Mouse (Mus musculus): Measurements from ENCODE around the gene Olfr25. TPM values are rescaled to one million over a fixed set of nuclear protein-coding genes. Genes with fewer than 3 reads are reported as not detected.

Olfr25 gene
- total RNA-seq (2021) = not detected
- long read RNA-seq, experiment 1 = 0 reads
- long read RNA-seq, experiment 2 = 0 reads

DNA sequence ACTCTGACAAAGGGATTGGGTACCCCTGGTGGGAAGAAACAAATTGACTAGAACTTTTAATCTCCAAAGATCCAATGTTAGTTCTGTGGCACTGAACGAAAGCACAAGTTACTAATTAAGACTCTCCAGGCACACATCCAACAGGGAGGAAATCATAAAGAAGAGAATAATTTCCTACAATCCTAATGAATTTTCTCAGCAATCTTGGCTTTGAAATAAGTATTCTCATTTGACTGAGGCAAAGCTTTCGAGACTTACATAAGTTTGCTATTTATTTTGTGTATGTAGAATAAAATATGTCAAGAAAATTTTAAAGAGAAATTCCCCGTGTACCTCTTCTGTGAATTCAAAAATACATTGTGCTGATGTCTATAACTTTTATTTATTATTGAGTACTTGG is at the start of gene Olfr25:
TSS of gene Olfr25 (plus strand) at position 301 of the 400 bp plus-strand sequence.
- no peak for DNase-seq (ENCODE audit: low spot score in 2 of 2)

DNA sequence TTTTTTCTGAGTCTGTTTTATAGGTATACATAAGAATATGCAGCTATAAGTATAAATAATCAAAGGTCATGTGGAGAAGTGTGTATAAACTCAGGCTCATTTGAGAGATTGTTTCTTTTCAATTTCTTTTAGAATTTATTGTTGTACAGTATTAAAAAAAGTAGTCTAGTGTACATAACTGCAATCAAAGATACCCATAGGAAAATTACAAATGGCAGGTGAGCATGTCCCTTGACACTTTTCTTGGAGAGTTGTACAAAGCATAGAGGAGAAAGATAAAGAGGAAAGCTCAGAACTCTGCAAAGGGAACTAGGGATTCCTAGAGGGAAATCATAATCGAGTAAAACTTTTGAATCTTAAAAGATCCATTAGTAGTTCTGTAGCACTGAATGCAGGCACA is 38.1 kb upstream of the Olfr25 start, which contains the start of gene Olfr896-ps1:
TSS of gene Olfr896-ps1 (plus strand) at position 301 of the 400 bp plus-strand sequence.
- no peak for DNase-seq (ENCODE audit: low spot score in 2 of 2)

DNA sequence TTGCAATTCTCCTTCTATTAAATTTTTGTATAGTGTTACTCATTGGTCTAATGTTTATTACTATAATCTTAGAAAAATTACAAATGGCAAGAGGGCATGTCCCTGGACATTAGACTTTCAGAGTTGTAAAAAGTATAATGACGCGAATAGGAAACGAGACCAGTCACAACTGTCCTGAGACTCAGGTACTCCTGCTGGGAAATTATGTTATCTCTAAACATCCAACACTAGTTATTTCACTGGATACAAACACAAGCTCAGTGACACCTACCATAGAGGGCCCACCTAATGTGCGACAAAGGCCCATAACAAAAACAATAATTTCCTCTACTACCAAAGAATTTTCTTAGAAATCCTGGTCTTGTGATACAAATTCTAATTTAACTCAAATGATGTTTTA is 19.3 kb downstream of the Olfr25 start, which contains the start of gene Olfr898:
TSS of gene Olfr898 (plus strand) at position 301 of the 400 bp plus-strand sequence.
- no peak for DNase-seq (ENCODE audit: low spot score in 2 of 2)

DNA sequence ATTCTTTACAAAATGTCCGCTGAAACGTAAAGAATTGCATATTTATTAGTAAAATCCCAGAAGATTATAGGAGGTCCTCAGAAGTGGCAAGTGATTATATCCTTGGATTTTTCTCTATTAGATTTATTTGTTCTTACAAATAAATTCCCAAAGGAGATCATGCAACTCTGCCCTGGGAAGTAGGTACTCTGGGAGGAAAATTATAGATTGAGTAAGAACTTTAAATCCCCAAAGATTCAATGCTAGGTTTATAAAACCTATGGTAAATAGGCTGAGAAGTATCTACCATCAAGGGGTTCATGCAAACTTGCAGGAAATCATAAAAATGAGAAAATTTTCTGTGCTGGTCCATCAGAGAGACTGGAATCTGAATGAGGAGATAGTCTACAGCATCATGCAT is 37.7 kb downstream of the Olfr25 start, which contains the start of gene Olfr250:
TSS of gene Olfr250 (plus strand) at position 301 of the 400 bp plus-strand sequence.
- no peak for DNase-seq (ENCODE audit: low spot score in 2 of 2)

DNA sequence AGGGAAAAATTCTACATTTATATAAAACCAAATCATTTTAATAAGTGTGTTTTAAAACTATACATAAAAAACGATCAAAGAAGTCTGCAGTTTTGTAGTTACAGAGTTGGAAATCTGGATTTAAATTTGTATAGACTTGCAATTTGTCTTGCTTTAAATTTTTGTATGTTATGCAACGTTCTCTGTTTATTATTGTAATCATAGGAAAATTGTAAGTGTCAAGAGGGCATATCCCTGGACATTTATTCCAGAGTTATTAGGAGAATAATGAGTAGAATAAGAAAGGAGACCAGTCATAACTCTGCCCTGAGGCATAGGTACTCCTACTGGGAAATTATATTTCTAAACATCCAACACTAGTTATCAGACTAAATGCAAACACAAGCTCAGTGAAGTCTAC is 47.9 kb downstream of the Olfr25 start, which contains the start of gene Olfr251:
TSS of gene Olfr251 (plus strand) at position 301 of the 400 bp plus-strand sequence.
- DNase-seq (ENCODE audit: low spot score in 2 of 2) = no peak

Other genes starting within 250 kb of the Olfr25 start
- gene Olfr887, start 245.0 kb upstream of the Olfr25 start, total RNA-seq (2021) = not detected
- gene Olfr888, start 220.9 kb upstream of the Olfr25 start, total RNA-seq (2021) = not detected
- gene Olfr889, start 213.9 kb upstream of the Olfr25 start, total RNA-seq (2021) = not detected
- gene Olfr890, start 186.5 kb upstream of the Olfr25 start, total RNA-seq (2021) = not detected
- not detected for gene Olfr891, start 148.2 kb upstream of the Olfr25 start, total RNA-seq (2021)
- gene Olfr893, start 120.7 kb upstream of the Olfr25 start, total RNA-seq (2021) = not detected
- not detected for gene Olfr894, start 111.0 kb upstream of the Olfr25 start, total RNA-seq (2021)
- gene Olfr143, start 76.3 kb upstream of the Olfr25 start, total RNA-seq (2021) = not detected
- gene Olfr895, start 61.2 kb upstream of the Olfr25 start, total RNA-seq (2021) = not detected
- gene Olfr896-ps1, start 38.0 kb upstream of the Olfr25 start, total RNA-seq (2021) = not detected
- gene Olfr898, start 19.4 kb downstream of the Olfr25 start, total RNA-seq (2021) = not detected
- gene Olfr250, start 37.8 kb downstream of the Olfr25 start, total RNA-seq (2021) = not detected
- not detected for gene Olfr251, start 48.0 kb downstream of the Olfr25 start, total RNA-seq (2021)
- not detected for gene Olfr147, start 72.6 kb downstream of the Olfr25 start, total RNA-seq (2021)
- not detected for gene Olfr901, start 100.4 kb downstream of the Olfr25 start, total RNA-seq (2021)
- not detected for gene Olfr902, start 118.6 kb downstream of the Olfr25 start, total RNA-seq (2021)
- gene Olfr904, start 134.1 kb downstream of the Olfr25 start, total RNA-seq (2021) = not detected
- not detected for gene Olfr905, start 142.0 kb downstream of the Olfr25 start, total RNA-seq (2021)
- gene Olfr906, start 158.0 kb downstream of the Olfr25 start, total RNA-seq (2021) = not detected
- not detected for gene Olfr907, start 166.7 kb downstream of the Olfr25 start, total RNA-seq (2021)
- gene Olfr911-ps1, start 192.5 kb downstream of the Olfr25 start, total RNA-seq (2021) = not detected
- not detected for gene Olfr910, start 208.8 kb downstream of the Olfr25 start, total RNA-seq (2021)